Mouse (Mus musculus): ENCODE data around the gene Cyp39a1. TPM values are rescaled to one million over a fixed set of nuclear protein-coding genes. Genes with fewer than 3 reads are reported as not detected.
A peak's percentile ranks its signal among the peaks of the same experiment; 100 is the strongest.

The Cyp39a1 gene
- total RNA-seq, 1 experiment from 2014 or later = 2.0 TPM

GRCm38 (mm10) chr17:43676241-43676640, 9.0 kb downstream of the Cyp39a1 start:
- ATAC-seq (replicated peaks; ENCODE audit: low read depth, poor library complexity, severe bottlenecking) = no peak

- no peak for ATAC-seq (replicated peaks; ENCODE audit: low read depth, poor library complexity, severe bottlenecking)
Measured at GRCm38 (mm10) chr17:43677317-43677716, 10.1 kb downstream of the Cyp39a1 start.

GRCm38 (mm10) chr17:43684086-43684485, 16.9 kb downstream of the Cyp39a1 start:
- ATAC-seq (replicated peaks; ENCODE audit: low read depth, poor library complexity, severe bottlenecking) = no peak

- no peak for ATAC-seq (replicated peaks; ENCODE audit: low read depth, poor library complexity, severe bottlenecking)
Measured at GRCm38 (mm10) chr17:43684638-43685037, 17.4 kb downstream of the Cyp39a1 start.

GRCm38 (mm10) chr17:43689591-43689990, 22.4 kb downstream of the Cyp39a1 start:
- no peak for ATAC-seq (replicated peaks; ENCODE audit: low read depth, poor library complexity, severe bottlenecking)

GRCm38 (mm10) chr17:43698997-43699649, 31.9 kb downstream of the Cyp39a1 start:
- peak; percentile 75 for ATAC-seq (replicated peaks; ENCODE audit: low read depth, poor library complexity, severe bottlenecking)

- ATAC-seq (replicated peaks; ENCODE audit: low read depth, poor library complexity, severe bottlenecking) = peak; percentile 72
Measured at GRCm38 (mm10) chr17:43701060-43701459, 33.8 kb downstream of the Cyp39a1 start.

GRCm38 (mm10) chr17:43704216-43704930, 37.1 kb downstream of the Cyp39a1 start:
- ATAC-seq (replicated peaks; ENCODE audit: low read depth, poor library complexity, severe bottlenecking) = no peak

GRCm38 (mm10) chr17:43706749-43707148, 39.5 kb downstream of the Cyp39a1 start:
- ATAC-seq (replicated peaks; ENCODE audit: low read depth, poor library complexity, severe bottlenecking) = no peak

- ATAC-seq (replicated peaks; ENCODE audit: low read depth, poor library complexity, severe bottlenecking) = no peak
Measured at GRCm38 (mm10) chr17:43707254-43707653, 40.0 kb downstream of the Cyp39a1 start.

- ATAC-seq (replicated peaks; ENCODE audit: low read depth, poor library complexity, severe bottlenecking) = no peak
Measured at GRCm38 (mm10) chr17:43711557-43712352, 44.5 kb downstream of the Cyp39a1 start.

GRCm38 (mm10) chr17:43714191-43714590, 47.0 kb downstream of the Cyp39a1 start:
- ATAC-seq (replicated peaks; ENCODE audit: low read depth, poor library complexity, severe bottlenecking) = no peak

GRCm38 (mm10) chr17:43716601-43717000, 49.4 kb downstream of the Cyp39a1 start:
- no peak for ATAC-seq (replicated peaks; ENCODE audit: low read depth, poor library complexity, severe bottlenecking)

GRCm38 (mm10) chr17:43719401-43719800, 52.2 kb downstream of the Cyp39a1 start:
- no peak for ATAC-seq (replicated peaks; ENCODE audit: low read depth, poor library complexity, severe bottlenecking)

- no peak for ATAC-seq (replicated peaks; ENCODE audit: low read depth, poor library complexity, severe bottlenecking)
Measured at GRCm38 (mm10) chr17:43724480-43724879, 57.3 kb downstream of the Cyp39a1 start.

- ATAC-seq (replicated peaks; ENCODE audit: low read depth, poor library complexity, severe bottlenecking) = no peak
Measured at GRCm38 (mm10) chr17:43731327-43731726, 64.1 kb downstream of the Cyp39a1 start.

GRCm38 (mm10) chr17:43731976-43732375, 64.8 kb downstream of the Cyp39a1 start:
- no peak for ATAC-seq (replicated peaks; ENCODE audit: low read depth, poor library complexity, severe bottlenecking)

- ATAC-seq (replicated peaks; ENCODE audit: low read depth, poor library complexity, severe bottlenecking) = no peak
Measured at GRCm38 (mm10) chr17:43734252-43734651, 67.0 kb downstream of the Cyp39a1 start.

GRCm38 (mm10) chr17:43743933-43744332, 76.7 kb downstream of the Cyp39a1 start:
- ATAC-seq (replicated peaks; ENCODE audit: low read depth, poor library complexity, severe bottlenecking) = no peak

GRCm38 (mm10) chr17:43744425-43744824, 77.2 kb downstream of the Cyp39a1 start:
- ATAC-seq (replicated peaks; ENCODE audit: low read depth, poor library complexity, severe bottlenecking) = no peak

- 0 out of 2 replicates have a peak, but pooled peaks have one; percentile 32 for ATAC-seq (replicated peaks; ENCODE audit: low read depth, poor library complexity, severe bottlenecking)
Measured at GRCm38 (mm10) chr17:43751146-43751545, 83.9 kb downstream of the Cyp39a1 start.

Measured in common myeloid progenitor, adult 5-6 weeks (primary cell).